Mouse (Mus musculus) fibroblast of lung, adult 2 months (primary cell): ENCODE data around the gene Gtf2h4.
A peak's percentile ranks its signal among the peaks of the same experiment; 100 is the strongest.

Experiments used
- DNase-seq: peaks from one replicate; pipeline ENCODE4 v3.0.0-alpha.2; 2011; ENCODE audit warnings: low read depth

Gtf2h4 gene

GRCm38 (mm10) chr17:35673416-35674035 lies at the start of gene Gtf2h4:
Gene Gtf2h4, minus strand, starts transcription at chr17:35673739.
- peak; percentile 86 for DNase-seq

- DNase-seq: no peak
These were observed 48.1 kb upstream of the Gtf2h4 start for GRCm38 (mm10) chr17:35721676-35722075.

- no peak for DNase-seq
These were observed 46.8 kb upstream of the Gtf2h4 start for GRCm38 (mm10) chr17:35720340-35720727.

- DNase-seq: no peak
These were observed 46.2 kb upstream of the Gtf2h4 start for GRCm38 (mm10) chr17:35719616-35720339.

- DNase-seq: no peak
These were observed 43.5 kb upstream of the Gtf2h4 start for GRCm38 (mm10) chr17:35717080-35717479.

- no peak for DNase-seq
These were observed 42.6 kb upstream of the Gtf2h4 start for GRCm38 (mm10) chr17:35716114-35716513.

- DNase-seq: no peak
These were observed 37.3 kb upstream of the Gtf2h4 start for GRCm38 (mm10) chr17:35710705-35711347.

GRCm38 (mm10) chr17:35708611-35709010 lies 35.1 kb upstream of the Gtf2h4 start:
- no peak for DNase-seq

- no peak for DNase-seq
These were observed 34.4 kb upstream of the Gtf2h4 start for GRCm38 (mm10) chr17:35707929-35708328.

GRCm38 (mm10) chr17:35705836-35706235 lies 32.3 kb upstream of the Gtf2h4 start:
- DNase-seq: no peak

- DNase-seq: no peak
These were observed 31.3 kb upstream of the Gtf2h4 start, which contains the start of gene Ddr1 for GRCm38 (mm10) chr17:35704621-35705464. Gene Ddr1, minus strand, starts transcription at chr17:35704621.

- DNase-seq: no peak
These were observed 30.3 kb upstream of the Gtf2h4 start for GRCm38 (mm10) chr17:35703751-35704271.

- DNase-seq: no peak
These were observed 29.5 kb upstream of the Gtf2h4 start for GRCm38 (mm10) chr17:35703065-35703464.

- DNase-seq: no peak
These were observed 29.1 kb upstream of the Gtf2h4 start for GRCm38 (mm10) chr17:35702605-35703004.

- no peak for DNase-seq
These were observed 28.5 kb upstream of the Gtf2h4 start for GRCm38 (mm10) chr17:35701978-35702461.

GRCm38 (mm10) chr17:35701203-35701977 lies 27.9 kb upstream of the Gtf2h4 start:
- DNase-seq: no peak

- no peak for DNase-seq
These were observed 26.9 kb upstream of the Gtf2h4 start for GRCm38 (mm10) chr17:35700371-35700961.

GRCm38 (mm10) chr17:35699919-35700318 lies 26.4 kb upstream of the Gtf2h4 start:
- peak; percentile 96 for DNase-seq

- DNase-seq: no peak
These were observed 25.0 kb upstream of the Gtf2h4 start for GRCm38 (mm10) chr17:35698501-35698883.

GRCm38 (mm10) chr17:35697759-35698500 lies 24.4 kb upstream of the Gtf2h4 start:
- DNase-seq: peak; percentile 88
